Mouse (Mus musculus) liver, embryonic 11.5 days (tissue): ENCODE results near the gene Lmln. TPM values are rescaled to one million over a fixed set of nuclear protein-coding genes. Genes with fewer than 3 reads are reported as not detected.

Source experiments
- ATAC-seq: fragments of 200-750 bp; cut with Nextera tagmentation; replicated peaks from 2 replicates; pipeline ENCODE4 v1.8.0; 2017; ENCODE audit warnings: moderate number of reproducible peaks, mild to moderate bottlenecking, moderate TSS enrichment, moderate library complexity; ENCODE audit not compliant: low FRiP score
- DNase-seq: peaks from one replicate; pipeline ENCODE4 v3.0.0-alpha.2; 2017; ENCODE audit warnings: low spot score
- H3K27ac ChIP-seq: fragments of 300-500 bp; sonication (generic); 2 replicates; pipeline ENCODE4 v1.5.1; 2014; ENCODE audit warnings: mild to moderate bottlenecking, low read depth, low read length, control low read depth
- H3K27me3 ChIP-seq: fragments of 300-500 bp; sonication (generic); replicated peaks from 2 replicates; pipeline ENCODE4 v1.6.1; 2014; ENCODE audit warnings: low read length, mixed read lengths; ENCODE audit not compliant: control insufficient read depth, insufficient read depth
- H3K36me3 ChIP-seq: fragments of 300-500 bp; sonication (generic); 2 replicates; pipeline ENCODE4 v1.6.1; 2014; ENCODE audit warnings: mild to moderate bottlenecking, low read length, moderate library complexity, mixed read lengths; ENCODE audit not compliant: control insufficient read depth, insufficient read depth
- H3K4me1 ChIP-seq: fragments of 300-500 bp; sonication (generic); replicated peaks from 2 replicates; pipeline ENCODE4 v1.6.1; 2014; ENCODE audit warnings: low read length, mixed read lengths; ENCODE audit not compliant: control insufficient read depth, insufficient read depth
- H3K4me2 ChIP-seq: fragments of 300-500 bp; sonication (generic); 2 replicates; pipeline ENCODE4 v1.6.1; 2014; ENCODE audit warnings: mild to moderate bottlenecking, control low read depth, moderate library complexity
- H3K4me3 ChIP-seq: fragments of 300-500 bp; sonication (generic); 2 replicates; pipeline ENCODE4 v1.5.1; 2014; ENCODE audit warnings: low read depth, low read length, control low read depth
- H3K9ac ChIP-seq: fragments of 300-500 bp; sonication (generic); 2 replicates; pipeline ENCODE4 v1.6.1; 2014; ENCODE audit warnings: low read depth, low read length, control low read depth
- H3K9me3 ChIP-seq: fragments of 300-500 bp; sonication (generic); 2 replicates; pipeline ENCODE4 v1.6.1; 2016; ENCODE audit warnings: low read length, inconsistent platforms, mixed read lengths; ENCODE audit not compliant: control insufficient read depth
- WGBS: fragments of 180-500 bp; shearing (Covaris S2); extraction: QIAGEN DNeasy Blood & Tissue Kit; methylation state at CpG from one replicate; pipeline ENCODE4 v1.1.7; 2014; 5-methylcytosine and 5-hydroxymethylcytosine counted together
- polyA plus RNA-seq: library from polyadenylated mRNA; unstranded; fragments of >200 nt; fragmentation: Nextera tagmentation; extraction: Ambion mirVana; gene quantifications from 2 replicates; pipeline ENCODE4 v1.2.1, GENCODE M21; 2014

Gene Lmln
- polyA plus RNA-seq, 1 experiment from 2014 or later: 2.8 TPM

DNA sequence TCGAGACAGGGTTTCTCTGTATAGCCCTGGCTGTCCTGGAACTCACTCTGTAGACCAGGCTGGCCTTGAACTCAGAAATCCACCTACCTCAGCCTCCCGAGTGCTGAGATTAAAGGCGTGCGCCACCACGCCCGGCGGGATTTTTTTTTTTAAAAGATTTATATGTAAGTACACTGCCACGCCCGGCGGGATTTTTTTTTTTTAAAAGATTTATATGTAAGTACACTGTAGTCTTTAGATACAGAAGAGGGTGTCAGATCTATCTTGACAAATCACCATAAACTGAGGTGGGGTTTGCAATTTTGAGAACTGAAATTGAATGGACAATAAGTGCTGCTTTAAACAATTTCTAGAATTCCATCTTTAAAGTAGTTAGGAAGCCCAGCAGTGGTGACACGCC, 921 bp upstream of the Lmln start:
- no peak for DNase-seq
- H3K27ac ChIP-seq: peak overlapping the region; percentile 81; the same call in 1 of the 2 replicates
- peaks cover 21% of the 10 kb centered on the region for H3K36me3 ChIP-seq
- H3K9me3 ChIP-seq: no peaks in the 10 kb centered on the region
- H3K4me3 ChIP-seq: peak overlapping the region; percentile 81
- H3K9ac ChIP-seq: no peak overlapping the region; the same call in 1 of the 2 replicates
- peaks cover 24% of the 10 kb centered on the region for H3K4me1 ChIP-seq
- WGBS: 30% methylated on average over 11 of the region's 11 CpGs
- H3K4me2 ChIP-seq: peak overlapping the region; percentile 98
- H3K27me3 ChIP-seq: no peaks in the 10 kb centered on the region
- ATAC-seq: no peak

DNA sequence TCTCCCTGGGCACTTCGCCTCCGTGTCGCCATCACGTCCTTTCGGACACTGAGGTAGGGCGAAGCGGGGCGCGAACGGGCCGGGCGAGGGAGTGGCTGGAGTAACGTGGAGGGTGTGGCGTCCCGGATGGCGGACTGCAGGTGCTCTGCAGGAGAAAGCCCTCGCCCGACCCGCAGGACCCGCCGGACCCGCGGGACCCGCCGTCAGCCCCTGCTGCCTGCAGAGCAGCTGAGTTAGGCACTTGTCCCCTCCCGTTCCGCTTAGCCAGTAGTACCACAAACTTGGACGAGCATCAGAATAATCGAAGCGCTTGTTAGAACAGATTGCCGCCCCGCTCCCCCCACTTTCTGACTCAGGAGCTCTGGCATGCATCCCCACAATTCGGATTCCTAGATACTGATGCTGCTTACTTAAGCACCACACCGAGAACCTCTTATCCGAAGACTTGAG, 386 bp downstream of the Lmln start:
- peak overlapping the region; percentile 98 for H3K4me2 ChIP-seq
- no peaks in the 10 kb centered on the region for H3K9me3 ChIP-seq
- H3K4me1 ChIP-seq: peaks cover 24% of the 10 kb centered on the region
- no peaks in the 10 kb centered on the region for H3K27me3 ChIP-seq
- WGBS: under 1% methylated on average over 32 of the region's 35 CpGs
- ATAC-seq (peak; percentile 63), DNase-seq (no peak)
- H3K4me3 ChIP-seq: peak overlapping the region; percentile 81
- peak overlapping the region; percentile 78 for H3K9ac ChIP-seq
- H3K27ac ChIP-seq: peak overlapping the region; percentile 81
- H3K36me3 ChIP-seq: peaks cover 21% of the 10 kb centered on the region

DNA sequence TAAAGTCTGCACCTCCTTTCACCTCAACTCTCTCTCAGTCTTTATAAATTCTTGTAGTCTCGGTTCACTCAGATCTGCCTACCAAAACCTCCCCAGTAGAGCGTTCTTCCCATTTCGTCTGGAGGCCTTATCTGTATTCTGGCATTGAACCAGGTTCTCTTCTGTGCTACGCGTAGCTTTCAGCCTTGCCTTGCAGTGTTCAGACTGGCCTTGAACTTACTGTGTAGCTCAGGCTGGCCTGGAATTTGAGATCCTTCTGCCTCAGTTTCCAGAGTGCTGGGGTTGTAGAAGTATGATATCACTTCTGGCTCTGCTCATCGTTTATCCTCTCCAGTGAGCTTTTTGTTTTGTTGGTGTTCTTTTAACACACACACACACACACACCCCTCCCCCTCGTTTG, 946 bp downstream of the Lmln start:
- peak overlapping the region; percentile 98 for H3K4me2 ChIP-seq
- DNase-seq: no peak
- H3K9ac ChIP-seq: peak overlapping the region; percentile 78
- no peak for ATAC-seq
- H3K4me3 ChIP-seq: peak overlapping the region; percentile 81
- H3K9me3 ChIP-seq: no peaks in the 10 kb centered on the region
- H3K27ac ChIP-seq: no peak overlapping the region
- peaks cover 19% of the 10 kb centered on the region for H3K4me1 ChIP-seq
- H3K27me3 ChIP-seq: no peaks in the 10 kb centered on the region
- WGBS: 19% methylated on average over 7 of the region's 7 CpGs
- H3K36me3 ChIP-seq: peaks cover 19% of the 10 kb centered on the region

DNA sequence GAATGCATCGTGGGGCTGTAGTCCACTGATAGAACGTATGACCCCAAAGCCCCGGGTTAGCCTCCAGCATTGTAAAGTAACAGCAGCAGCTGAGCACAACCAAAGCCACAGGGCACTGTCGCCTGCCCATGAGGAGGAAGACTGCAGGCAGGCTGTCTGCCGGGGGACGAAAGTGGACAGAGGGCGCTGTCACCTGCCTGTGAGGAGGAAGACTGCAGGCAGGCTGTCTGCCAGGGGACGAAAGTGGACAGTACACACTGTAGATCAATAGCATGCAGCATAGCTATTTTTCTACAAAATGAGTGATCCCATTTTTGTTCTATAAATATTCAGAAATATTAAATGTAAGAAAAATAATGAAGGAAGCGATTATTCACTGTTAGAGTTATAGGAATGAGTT, 2.3 kb downstream of the Lmln start:
- H3K4me1 ChIP-seq: peaks cover 11% of the 10 kb centered on the region
- H3K27me3 ChIP-seq: no peaks in the 10 kb centered on the region
- H3K36me3 ChIP-seq: peaks cover 6% of the 10 kb centered on the region; the same call in 1 of the 2 replicates
- no peak overlapping the region for H3K4me2 ChIP-seq
- 78% methylated on average over 9 of the region's 9 CpGs for WGBS
- no peaks in the 10 kb centered on the region for H3K9me3 ChIP-seq
- ATAC-seq (no peak), DNase-seq (no peak)
- H3K4me3 ChIP-seq: no peak overlapping the region
- H3K27ac ChIP-seq: no peak overlapping the region
- H3K9ac ChIP-seq: no peak overlapping the region

DNA sequence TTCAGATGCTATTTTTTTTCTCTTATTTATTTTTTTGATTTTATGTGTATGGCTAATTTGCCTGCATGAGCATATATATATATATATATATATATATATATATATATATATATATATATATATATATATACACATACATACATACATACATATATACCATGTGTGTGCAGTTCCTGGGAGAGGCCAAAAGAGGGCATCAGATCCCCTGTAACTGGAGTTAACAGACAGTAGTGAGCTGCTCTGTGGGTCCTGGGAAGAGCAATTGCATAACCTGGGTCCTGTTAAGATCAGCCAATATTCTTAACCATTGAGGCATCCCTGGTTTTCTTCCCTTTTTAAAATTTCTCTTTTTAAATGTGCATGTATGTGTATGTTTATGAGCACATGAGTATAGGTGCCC, 8.6 kb downstream of the Lmln start:
- Histone ChIP-seq H3K36me3 (no peaks in the 10 kb centered on the region; the same call in 1 of the 2 replicates), H3K9ac (no peak overlapping the region), H3K4me2 (no peak overlapping the region), H3K9me3 (no peaks in the 10 kb centered on the region), H3K27ac (no peak overlapping the region), H3K4me1 (no peaks in the 10 kb centered on the region), H3K27me3 (no peaks in the 10 kb centered on the region), H3K4me3 (no peak overlapping the region)
- ATAC-seq (no peak), DNase-seq (no peak)

DNA sequence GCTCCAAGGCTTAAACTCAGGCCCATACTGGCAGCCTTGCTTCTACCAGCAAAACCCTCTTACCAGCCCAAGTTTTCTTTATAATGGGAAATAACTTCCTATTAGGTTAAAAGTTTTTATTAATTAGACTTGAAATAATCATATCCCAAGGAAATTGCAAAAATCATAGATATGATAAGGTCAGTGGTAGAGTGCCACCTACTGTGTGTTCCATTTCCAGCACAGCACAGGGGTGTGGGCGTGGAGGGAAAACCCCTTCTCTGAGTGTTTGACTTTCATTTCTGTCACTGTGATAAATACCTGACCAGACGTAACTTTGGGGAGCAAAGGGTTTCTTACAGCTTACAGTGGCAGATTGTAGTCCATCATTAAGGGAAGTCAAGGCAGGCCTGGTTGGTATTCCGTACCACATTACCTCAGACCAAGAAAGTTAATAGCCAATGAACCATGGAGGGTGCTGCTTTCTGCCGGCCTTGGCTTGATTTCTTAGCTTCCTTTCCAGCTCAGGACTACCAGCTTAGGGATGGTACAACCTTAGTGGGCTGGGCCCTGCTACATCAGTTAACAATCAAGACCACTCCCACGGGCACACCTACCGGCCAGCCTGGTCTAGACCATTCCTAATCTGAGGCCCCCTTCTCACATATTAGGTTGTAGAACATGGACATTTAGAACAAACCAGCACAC, 10.7 kb downstream of the Lmln start:
- H3K4me3 ChIP-seq: no peak overlapping the region
- no peaks in the 10 kb centered on the region for H3K9me3 ChIP-seq
- DNase-seq (no peak), ATAC-seq (no peak)
- no peaks in the 10 kb centered on the region; the same call in 1 of the 2 replicates for H3K36me3 ChIP-seq
- WGBS: 78% methylated on average over 6 of the region's 6 CpGs
- H3K9ac ChIP-seq: no peak overlapping the region
- no peaks in the 10 kb centered on the region for H3K4me1 ChIP-seq
- no peak overlapping the region for H3K4me2 ChIP-seq
- no peak overlapping the region for H3K27ac ChIP-seq
- H3K27me3 ChIP-seq: no peaks in the 10 kb centered on the region

DNA sequence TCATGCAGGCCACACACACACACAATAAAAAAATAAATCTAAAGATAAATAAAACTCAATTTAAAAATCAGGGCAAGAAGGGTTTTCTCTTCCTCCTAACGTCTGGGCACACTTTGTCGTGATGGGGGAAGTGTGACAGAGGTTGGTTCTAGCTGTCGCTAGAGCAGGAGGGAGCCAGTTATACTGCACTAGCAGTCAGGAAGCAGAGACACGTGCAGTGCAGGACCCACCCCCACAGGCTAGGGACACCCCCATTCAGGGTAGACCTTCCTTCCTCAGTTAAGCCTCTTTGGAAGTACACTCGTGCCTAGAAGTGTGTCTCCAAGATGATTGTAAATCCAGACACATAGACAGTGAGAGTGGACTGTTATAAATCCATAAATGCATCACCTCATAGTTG, 12.6 kb downstream of the Lmln start:
- DNase-seq: no peak

DNA sequence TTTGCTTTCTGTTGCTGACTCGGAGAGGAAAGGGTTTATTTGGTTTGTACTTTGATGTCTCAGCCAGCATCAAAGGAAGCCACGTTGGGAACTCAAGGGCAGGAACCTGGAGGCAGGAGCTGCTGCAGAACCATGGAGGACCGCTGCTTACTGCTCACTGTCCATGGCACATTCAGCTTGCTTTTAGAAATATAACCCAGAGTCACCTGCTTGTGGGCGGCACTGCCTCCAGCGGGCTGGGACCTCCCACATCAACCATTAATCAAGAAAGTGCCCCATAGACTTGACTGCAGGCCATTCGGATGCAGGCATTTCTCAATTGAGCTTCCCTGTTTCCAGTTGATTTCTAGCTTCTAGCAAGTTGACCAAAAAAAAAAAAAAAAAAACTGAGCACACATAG, 13.8 kb downstream of the Lmln start:
- no peak for DNase-seq
- 63% methylated on average over 6 of the region's 6 CpGs for WGBS
- H3K9me3 ChIP-seq: no peaks in the 10 kb centered on the region
- ATAC-seq: no peak
- no peaks in the 10 kb centered on the region; the same call in 1 of the 2 replicates for H3K36me3 ChIP-seq
- H3K4me2 ChIP-seq: no peak overlapping the region
- no peak overlapping the region for H3K4me3 ChIP-seq
- no peak overlapping the region for H3K9ac ChIP-seq
- H3K27me3 ChIP-seq: no peaks in the 10 kb centered on the region
- no peaks in the 10 kb centered on the region for H3K4me1 ChIP-seq
- H3K27ac ChIP-seq: no peak overlapping the region

More for the DNA sequence above, 12.6 kb downstream of the Lmln start:
- Histone ChIP-seq H3K4me2 (no peak overlapping the region), H3K36me3 (no peaks in the 10 kb centered on the region; the same call in 1 of the 2 replicates), H3K9me3 (no peaks in the 10 kb centered on the region), H3K4me3 (no peak overlapping the region), H3K4me1 (no peaks in the 10 kb centered on the region), H3K27me3 (no peaks in the 10 kb centered on the region), H3K27ac (no peak overlapping the region), H3K9ac (no peak overlapping the region)
- 74% methylated on average over 5 of the region's 5 CpGs for WGBS
- ATAC-seq: no peak

DNA sequence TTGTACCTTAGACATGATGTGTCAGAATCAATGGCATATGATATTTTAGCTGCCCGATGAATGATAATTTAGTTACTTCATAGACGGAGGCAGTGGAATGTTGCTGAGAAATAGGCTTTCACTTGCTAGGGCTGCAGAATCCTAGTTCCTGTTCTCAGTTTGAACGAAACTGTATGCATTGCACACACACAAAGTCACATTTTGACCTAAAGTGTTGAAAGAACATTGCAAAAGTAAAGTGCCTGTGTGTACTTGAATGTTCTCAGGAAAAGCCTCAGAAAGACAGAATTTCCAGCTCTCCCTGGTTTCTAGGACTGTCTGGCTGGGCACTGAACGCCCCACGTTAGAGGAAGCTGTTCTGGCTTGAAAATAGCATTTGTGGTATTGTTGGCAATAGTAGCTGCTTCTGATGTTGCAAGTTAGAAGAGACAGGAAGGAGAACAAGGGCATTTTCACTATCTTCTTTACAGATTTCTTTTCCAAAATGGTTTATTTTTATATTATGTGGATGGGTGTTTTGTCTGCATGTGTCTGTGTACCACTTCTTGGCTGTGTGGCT, 14.8 kb downstream of the Lmln start:
- no peak overlapping the region for H3K4me2 ChIP-seq
- H3K9ac ChIP-seq: no peak overlapping the region
- no peaks in the 10 kb centered on the region for H3K9me3 ChIP-seq
- no peaks in the 10 kb centered on the region for H3K4me1 ChIP-seq
- no peaks in the 10 kb centered on the region for H3K36me3 ChIP-seq
- no peak overlapping the region for H3K27ac ChIP-seq
- no peak for DNase-seq
- 77% methylated on average over 5 of the region's 5 CpGs for WGBS
- no peak for ATAC-seq
- H3K27me3 ChIP-seq: no peaks in the 10 kb centered on the region
- H3K4me3 ChIP-seq: no peak overlapping the region
